Mouse (Mus musculus): ENCODE measurements around the gene Spc25.

DNA sequence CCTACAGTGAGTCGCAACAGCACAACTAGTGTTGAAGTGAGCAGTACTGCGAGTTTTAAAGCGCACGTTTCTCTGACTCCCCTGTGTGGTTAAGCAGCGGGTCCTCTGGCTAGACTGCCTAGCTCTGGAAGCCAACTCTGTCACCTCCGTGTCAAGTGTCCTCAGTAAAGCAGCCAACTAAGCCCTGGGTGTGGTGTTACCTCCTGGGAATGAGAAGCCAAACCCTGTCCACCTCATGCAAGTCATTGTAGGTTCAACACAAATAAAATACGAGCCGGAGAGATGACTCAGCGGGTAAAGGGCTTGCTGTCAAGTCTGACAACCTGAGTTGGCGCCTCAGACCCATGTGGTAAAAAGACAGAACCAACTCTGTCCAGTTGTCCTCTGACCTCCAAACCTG is 56.8 kb downstream of the Spc25 start:
- no peak for TF ChIP-seq CTCF (IDR thresholded peaks at IDR 0.05; ENCODE audit: borderline replicate concordance, extremely low read depth, insufficient read depth, insufficient read length)
- no peak for TF ChIP-seq POLR2A (IDR thresholded peaks at IDR 0.05; ENCODE audit: borderline replicate concordance, extremely low read depth, insufficient read depth, insufficient read length, poor library complexity, severe bottlenecking)

All from brain, embryonic 14.5 days (tissue).